Mouse (Mus musculus) kidney, postnatal 10 days (tissue): ENCODE measurements around the gene Rapgef6.

Experiments used
- DNase-seq: peaks from one replicate; pipeline ENCODE4 v3.0.0; 2021; ENCODE audit warnings: mixed read lengths

The Rapgef6 gene

DNA sequence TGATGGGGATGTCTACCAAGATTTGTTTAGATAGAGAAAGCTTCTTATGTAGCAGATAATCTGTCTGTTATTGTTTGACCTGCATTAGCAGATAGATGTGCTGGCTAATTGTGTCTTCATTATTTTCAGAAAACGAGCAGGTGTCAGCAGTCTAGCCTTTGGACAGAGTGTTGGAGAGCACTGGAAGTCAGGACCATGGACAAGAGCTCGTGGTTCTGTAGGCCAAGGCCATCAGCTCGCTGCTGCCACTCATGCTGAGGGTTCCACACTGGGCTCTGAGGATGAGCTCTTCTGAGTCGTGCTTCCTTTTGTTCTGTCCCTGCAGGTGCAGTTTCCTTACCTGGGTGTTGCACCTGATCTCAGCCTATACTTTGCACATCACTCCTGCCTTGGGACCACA lies 173.3 kb downstream of the Rapgef6 start:
- peak; percentile 64 for DNase-seq

DNA sequence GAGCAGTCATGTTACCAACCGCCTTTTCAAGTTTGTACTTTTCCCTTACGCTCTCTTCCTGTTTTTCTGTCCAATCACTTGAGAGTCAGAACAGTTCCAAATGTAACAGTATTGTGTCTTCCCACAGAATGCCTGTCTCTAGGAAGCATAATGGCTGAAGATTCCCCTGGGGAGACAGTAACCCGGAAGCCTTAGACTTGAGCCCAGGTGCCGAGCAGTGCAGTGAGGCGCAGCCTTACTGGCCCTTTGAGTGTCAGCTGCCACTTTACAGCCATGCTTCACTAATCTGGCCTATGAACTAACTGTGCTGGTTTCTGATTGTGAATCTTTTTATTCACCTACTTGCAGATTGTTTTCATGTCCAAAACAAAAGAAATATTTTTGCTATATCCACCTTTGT lies 175.0 kb downstream of the Rapgef6 start:
- no peak for DNase-seq

DNA sequence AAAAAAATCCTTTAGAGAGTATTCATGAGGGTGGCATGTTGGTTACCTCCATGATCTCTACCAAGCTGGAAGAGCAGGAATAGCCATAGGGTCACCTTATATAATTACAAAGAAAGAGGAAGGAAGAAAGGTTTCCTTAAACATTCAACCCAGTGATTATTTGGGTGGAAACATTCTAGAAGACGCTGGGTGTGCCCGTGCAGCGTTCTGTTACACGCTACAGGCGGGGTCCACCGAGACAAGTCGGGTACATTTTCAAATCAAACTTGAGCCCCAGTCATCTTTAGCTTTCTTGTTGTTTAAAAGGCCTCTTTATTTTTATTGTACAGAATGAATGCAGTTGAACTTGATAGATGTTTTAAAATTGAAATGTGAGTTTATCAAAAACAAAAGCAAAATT lies 176.0 kb downstream of the Rapgef6 start:
- DNase-seq: no peak

DNA sequence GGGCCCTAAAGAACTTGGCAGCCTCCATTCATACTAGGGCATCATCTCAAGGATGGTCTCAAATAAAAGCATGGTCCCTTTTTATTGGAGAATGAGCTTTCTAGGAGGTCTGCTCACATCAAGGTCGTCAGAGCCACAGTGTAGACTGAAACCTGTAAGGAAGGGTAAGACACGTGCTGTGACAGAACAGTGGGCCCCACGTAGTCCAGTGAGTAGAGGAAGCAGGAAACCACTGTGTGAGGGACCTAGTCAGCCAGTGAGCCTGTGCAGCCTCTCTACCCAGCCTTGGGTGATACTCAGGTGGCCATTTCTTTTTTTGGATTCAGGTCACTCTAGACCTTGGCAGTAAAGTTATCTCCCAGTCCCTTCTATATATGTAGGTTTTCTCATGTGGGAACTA lies 177.3 kb downstream of the Rapgef6 start:
- DNase-seq: no peak

DNA sequence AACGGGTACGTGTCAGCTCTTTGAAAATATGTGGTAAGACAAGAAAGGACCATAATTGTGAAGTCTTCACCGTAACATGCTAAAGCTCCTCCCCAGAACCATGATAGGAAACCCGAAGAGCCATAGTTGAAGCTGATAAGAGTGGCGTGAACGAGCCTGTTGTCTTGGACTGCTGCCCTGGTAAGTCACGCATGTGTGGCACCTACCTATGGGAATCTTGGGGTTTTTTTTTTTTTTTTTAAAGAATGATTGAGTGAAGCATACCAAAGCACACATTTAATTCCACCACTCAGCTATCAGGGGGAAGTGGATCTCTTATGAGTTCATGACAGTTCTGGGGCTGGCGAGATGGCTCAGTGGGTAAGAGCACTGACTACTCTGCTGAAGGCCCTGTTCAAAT lies 179.2 kb downstream of the Rapgef6 start:
- no peak for DNase-seq

DNA sequence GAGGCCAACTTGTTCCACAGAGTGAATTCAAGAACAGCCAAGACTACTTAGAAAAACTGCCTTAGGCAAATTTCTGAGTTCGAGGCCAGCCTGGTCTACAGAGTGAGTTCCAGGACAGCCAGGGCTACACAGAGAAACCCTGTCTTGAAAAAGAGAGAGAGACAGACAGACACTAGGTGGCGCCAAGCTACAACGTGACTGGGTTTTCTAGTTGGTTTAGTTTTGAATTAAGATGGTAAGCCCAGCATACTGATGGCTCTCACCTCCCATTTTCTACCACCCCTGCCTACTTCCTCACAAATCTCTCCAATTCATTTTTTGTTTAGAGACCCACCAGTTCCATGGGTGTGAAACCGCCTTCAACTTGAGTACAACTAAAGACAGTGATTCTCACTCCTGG lies 180.7 kb downstream of the Rapgef6 start:
- peak; percentile 88 for DNase-seq

DNA sequence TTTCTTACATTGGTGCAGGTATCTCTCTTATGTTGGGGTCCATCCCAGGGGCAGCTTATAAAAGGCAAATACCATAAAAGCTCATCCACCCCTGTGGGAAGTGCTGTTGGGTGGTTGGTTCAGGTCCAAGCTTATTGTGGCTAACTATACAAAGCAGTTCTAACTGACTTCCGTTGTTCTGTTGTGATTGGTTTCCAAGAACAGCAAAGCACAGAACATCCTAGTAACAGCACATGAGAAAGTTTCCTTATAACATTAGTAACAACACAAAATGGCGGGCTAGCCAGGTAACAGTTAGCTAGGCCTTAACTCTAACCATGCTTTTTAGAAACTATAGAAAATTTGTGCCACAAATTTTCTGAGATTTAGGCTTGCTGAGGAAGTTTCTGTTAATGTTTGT lies 185.5 kb downstream of the Rapgef6 start:
- no peak for DNase-seq

DNA sequence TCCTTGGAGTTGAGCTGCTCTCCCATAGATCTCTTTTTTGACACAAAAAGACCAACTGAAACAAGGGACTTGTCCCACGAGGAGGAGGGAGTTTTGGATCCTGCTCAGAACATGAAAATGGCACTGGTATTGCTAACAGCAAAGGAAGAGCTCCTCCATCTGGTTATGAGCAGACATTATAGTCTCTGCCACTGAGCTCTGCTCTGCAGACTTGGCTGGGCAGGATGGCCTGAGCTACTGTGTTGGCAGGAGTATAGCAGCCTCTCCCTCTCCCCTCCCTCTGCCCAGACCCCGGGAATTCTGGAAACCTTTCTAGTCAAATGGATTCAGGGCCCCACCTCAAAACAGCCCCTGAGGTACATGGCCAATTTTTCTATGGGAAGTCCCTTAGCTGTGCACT lies 187.0 kb downstream of the Rapgef6 start:
- DNase-seq: no peak

DNA sequence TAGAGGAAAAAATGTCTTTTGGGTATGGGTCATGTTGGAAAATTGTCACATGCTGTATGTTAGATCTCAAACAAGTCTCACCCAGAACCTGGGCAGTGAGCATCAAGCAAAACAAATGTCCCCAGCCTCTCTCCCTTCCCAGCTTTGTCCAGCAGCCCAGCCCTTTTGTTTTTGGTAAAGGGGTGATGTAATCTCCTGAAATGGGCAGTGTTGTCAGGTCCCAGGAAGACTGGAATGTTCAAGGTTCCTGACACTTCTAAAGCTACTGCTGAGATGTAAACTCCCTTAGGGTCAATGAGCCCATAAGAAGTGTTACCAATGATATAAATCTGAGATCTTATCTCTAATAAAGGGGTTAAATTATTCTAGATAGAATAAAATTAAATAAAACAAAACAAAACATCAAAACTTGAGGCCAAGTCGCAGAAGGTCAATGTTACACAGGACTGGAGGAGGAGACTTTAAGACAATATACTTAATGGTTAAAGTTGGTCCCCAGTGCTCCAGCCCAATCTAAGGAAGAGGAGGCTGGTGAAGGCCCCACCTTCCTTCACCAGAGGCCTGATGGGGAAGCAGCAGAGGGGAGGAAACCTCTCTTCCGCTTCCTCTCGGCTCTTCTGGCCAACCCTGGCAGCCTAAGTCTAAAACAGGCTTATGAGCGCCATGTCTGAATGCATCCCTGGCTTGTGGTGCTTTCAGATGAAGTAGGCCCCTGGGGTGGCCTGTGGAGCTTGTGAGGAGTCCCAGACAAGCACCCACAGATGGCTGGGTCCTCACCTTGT lies 188.1 kb downstream of the Rapgef6 start:
- DNase-seq: no peak

DNA sequence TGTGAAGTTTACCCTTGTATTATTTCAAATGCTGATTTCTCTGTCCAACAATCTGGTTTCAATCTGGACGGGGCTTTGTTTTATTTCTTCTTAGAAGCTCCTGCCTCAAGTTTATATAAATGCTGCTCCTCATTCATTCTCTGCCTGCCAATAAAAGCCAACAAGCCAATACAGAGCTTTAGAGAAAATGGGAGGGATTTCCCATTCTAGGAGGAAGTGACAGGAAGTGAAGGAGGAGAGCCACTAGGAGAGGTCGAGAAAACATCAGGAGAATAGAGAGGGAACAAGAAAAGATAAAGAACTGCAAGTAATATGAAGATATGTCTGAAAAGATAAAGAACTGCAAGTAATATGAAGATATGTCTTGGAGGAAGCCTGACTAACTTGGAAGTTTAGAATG lies 190.2 kb downstream of the Rapgef6 start:
- no peak for DNase-seq

DNA sequence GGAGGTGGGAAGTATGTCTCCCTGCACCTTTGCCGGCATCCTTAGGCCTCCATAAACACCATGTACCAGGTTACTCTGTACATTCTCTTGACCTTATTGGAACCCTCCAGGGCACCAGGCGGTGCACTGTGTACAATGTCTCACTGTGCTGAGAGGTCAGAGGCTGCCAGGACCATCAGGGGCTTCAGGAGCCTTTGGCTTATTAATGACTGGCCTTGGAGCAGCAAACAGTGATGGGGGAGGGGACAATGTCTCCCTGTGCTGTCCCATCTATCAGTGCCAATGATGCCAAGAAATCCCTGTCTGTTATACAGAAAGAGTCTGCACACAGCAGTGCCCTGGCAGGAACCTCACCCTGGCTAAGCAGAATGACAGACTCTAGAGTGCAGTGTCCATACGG lies 195.2 kb downstream of the Rapgef6 start:
- no peak for DNase-seq

DNA sequence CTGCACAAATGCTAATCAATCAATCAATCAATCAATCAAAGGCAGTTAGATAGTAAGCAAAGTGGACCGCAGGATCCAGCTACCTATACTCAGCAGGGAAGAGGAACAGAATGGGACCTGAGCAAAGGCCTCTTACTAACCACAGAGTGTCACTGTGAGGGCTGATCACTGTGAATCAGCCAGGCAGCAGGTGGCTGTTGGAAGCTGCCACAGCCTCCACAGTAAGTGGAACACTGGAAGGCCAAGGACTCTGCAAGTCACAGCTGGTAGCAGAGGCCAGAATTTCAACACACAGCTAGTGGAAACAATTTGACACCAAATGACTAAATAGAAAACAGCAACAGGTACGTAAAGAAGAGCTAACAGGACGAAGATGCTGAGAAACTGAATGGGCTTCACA lies 196.0 kb downstream of the Rapgef6 start:
- no peak for DNase-seq

DNA sequence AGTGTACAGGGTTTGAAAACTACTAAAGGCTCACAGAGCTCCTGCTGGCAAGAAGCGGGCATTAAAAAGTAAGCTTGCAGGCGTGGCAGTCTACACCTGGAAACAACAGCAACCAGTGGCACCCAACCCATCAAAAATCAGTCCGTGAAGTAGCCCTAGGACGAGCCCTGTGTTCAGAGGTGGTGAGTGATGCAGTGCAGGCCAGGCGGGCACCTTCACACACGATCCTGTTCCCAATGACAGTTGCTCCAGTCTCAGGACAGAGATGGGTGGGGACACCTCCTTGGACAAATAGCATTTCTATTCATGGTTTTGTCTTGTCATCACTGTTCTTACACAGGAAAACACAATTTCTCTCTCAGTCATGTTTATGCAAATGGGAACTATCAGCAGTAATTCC lies 199.4 kb downstream of the Rapgef6 start:
- no peak for DNase-seq

DNA sequence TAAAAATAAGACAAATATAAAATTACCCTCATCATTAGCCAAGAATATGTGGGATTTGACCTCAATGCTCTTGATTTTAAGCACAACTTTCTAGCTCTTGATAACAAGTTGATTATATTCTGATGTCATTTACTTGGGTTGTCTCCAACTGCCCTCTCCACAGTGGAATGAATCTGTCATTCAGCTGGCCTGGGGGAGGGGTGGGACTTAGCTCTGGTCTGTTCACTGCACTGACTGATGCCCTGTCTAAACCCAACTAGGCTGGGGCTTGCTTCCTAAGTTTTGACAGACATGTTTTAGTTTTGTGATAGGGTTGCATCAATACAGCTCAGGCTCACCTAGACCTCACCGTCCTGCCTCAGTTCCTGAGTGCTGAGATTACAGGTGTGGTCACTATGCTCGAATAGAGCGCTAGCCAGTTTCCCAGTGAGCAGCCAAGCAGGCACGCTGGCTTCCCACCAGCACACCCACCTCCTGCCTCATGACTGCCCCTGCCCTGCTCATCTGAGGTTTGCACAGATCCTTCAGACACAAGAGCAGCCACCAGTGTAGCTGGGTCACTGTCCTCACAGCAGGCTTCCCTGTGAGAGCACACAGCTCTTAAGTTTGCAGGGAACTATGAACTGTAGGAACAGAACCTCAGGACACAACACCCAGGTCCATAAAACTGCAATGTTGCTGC lies 201.8 kb downstream of the Rapgef6 start:
- DNase-seq: peak; percentile 48

DNA sequence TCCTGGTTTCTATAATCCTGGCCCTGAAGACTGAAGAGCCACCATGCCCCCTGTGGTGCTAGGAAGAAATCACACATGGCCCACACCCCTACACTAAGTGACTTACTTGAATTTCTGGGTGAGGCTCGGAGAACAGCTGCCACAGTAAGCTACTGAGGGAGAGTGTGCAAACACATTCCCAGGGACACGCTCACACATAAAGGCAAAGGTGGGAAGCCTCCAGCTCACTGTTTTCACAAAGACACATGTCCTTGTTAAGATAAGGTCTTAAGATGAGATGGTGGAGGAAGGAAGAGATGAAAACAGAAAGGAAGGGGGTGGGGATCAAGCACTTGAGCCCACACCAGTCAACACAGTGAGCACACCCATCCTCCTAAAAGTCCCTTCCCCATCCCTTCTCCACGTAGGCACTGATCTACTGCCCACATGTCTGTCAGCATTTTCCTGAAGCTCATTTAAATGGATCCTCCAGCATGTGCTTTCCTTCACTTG lies 204.0 kb downstream of the Rapgef6 start:
- no peak for DNase-seq

DNA sequence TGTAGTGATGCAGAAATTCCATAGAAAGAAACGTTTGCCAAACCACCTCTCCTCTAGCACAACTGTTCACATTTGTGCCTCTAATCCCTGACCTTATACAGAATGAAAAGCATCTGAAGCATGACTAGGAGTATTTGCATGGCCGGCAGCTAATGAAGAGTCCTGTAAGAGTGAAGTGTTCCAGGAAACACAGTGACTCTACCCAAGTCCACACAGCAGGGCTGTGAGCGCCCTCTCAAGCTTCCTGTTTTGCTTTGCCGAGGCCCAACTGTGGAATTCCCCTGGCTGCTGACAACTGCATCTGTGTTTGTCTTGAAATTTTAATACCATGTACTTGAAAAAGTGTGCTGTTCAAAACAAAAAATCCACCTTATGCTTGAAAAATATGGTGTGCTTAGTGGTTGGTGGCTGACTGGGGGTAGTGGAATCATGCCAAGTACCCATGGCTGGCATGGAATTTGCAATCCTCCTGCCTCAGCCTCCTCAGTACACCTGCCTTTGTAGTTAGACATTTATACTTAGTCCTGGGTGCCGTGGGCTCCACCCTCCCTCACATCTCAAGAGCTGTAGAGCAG lies 204.8 kb downstream of the Rapgef6 start:
- peak; percentile 35 for DNase-seq

DNA sequence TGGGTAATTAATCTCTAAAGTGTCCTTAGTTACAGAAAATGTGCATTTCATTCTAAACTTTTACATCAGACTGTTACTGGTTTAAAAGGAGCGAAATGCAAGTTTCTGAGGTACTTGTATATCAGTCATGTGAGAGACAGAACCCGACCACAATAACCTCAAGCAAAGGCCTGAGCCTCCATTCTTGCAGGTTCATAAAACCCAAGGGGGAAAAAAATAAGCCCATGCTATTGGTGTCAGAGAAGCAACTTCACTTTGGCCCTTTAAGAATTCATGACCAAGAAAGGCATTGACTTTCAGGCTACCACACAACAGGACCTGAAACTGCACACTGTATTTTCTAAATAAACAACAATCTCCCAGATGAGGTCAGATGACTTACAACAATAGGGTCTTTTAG lies 205.7 kb downstream of the Rapgef6 start:
- DNase-seq: no peak

DNA sequence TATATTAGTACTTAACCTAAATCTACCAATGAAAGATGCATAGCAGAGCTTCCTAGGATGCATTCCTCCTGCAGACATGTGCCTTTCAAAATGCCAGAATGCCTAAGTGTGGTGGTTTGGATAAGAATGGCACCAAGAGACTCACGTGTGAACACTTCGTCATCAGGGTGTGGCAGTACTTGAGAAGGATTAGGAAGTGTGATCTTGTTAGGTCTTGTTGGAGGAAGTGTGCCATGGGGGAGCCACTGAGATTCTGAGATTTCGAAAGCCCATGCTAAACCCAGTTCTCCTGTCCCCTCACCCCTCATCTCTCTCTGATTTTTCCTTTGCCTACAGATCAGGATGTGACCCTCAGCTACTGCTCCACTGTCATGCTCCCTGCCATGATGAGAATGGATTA lies 206.7 kb downstream of the Rapgef6 start:
- DNase-seq: no peak

DNA sequence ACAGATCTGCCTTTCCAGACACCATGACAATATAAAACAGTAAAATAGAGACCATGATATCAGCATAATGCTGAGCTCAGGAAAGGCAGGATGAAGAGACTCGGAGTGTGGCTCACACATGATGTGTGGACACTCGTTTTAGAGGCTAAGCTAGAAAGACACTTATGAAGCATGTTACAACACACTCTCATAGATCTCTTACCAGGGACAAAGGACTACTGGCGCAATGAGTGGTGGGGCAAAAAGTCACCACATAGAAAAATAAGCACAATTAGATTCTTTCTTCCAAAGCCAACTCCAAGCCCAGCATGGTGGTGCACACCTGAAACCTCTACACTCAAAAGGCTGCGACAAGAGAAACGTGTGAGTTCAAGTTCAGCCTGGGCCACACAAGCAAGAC lies 208.3 kb downstream of the Rapgef6 start:
- DNase-seq: no peak

DNA sequence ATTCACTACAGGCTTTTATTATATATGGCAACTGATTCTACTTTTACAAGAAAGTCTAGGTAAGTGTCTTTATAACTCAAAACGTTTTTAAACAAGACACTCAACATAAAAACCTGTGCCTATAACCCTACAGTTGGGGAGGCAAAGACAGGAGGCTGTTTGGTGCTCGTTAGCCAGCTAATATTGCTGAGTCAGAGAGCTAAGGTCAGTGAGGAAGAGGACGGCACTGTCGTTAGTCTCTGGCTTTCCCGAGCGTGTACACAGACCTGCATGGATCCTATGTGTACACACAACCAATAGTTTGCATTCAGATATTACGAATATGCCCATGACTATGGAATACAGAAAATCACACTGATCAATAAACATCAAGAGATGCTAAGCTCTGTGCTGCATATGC lies 208.7 kb downstream of the Rapgef6 start:
- DNase-seq: no peak

DNA sequence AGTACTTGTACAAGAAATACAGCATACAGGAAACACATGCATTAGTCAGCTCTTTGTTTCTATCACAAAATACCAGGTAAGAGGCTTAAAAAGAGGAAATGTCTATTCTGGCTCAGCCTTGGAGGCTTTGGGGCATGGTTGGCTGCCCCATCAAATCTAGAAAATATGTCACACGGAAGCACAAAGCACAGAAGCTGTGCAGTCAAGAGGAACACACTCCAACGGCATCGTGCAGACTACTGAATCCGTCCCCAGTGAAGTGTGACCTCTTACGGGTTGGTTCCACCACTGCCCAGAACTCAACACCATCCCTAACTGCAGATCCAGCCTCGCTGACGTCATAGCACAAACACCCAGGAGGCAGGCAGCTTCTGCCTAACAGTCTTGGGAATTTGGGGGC lies 210.9 kb downstream of the Rapgef6 start:
- DNase-seq: no peak

DNA sequence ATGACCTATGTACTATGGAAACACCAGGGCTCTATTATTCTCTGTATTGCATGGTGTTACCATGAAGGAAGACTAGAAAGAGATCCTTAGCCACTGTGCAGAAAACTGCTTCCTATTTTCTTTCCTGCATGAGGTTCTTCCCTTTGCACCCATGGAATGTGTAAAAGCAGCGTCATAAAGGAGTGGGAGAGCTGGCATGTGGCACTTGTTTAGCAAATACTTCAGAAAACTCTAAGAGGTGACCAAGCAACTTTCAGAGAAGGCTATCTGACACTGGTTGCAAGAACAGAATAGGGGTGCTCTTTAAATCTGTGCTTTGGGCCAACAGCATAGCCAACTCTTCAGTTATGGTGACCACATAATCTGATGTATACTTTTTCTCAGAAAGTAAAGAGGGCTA lies 212.5 kb downstream of the Rapgef6 start:
- no peak for DNase-seq

DNA sequence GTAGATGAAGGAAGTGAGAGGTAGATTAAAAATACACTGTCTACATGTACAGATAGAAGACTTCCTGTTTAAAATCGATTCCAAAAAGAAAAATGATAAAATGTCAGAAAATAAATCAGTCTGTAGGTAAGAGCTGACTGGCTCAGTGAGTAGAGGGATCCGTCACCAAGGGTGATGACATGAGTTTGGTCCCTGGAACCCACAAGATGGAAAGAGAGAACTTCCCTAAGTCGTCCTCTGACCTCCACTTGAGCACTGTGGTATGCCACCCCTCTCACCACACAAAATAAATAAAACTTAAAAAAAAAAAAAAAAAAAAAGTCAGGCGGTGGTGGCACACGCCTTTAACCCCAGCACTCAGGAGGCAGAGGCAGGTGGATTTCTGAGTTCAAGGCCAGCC lies 214.3 kb downstream of the Rapgef6 start:
- DNase-seq: no peak
